Mouse (Mus musculus): ENCODE measurements around the gene Focad. TPM values are rescaled to one million over a fixed set of nuclear protein-coding genes. Genes with fewer than 3 reads are reported as not detected.

Focad gene
- total RNA-seq, 2 experiments from 2014 or later, result 9.1 to 14.0 TPM

GRCm38 (mm10) chr4:88307691-88308090, 213.3 kb downstream of the Focad start:
- intact Hi-C loops (cut with DNase I), result loop anchor here (5.0 kb wide), 1 partner anchor 940 kb away; no protein-coding TSS in a partner anchor
- no peak overlapping the region for H3K4me3 ChIP-seq
- DNase-seq, result no peak
- no peak overlapping the region for H3K27ac ChIP-seq
- TF ChIP-seq CTCF (IDR thresholded peaks at IDR 0.05), result no peak

- DNase-seq, result no peak
- TF ChIP-seq CTCF (IDR thresholded peaks at IDR 0.05), result no peak
- Histone ChIP-seq H3K4me3 (no peak overlapping the region), H3K27ac (no peak overlapping the region)
- intact Hi-C loops (cut with DNase I), result loop anchor here (5.0 kb wide), 1 partner anchor 941 kb away; no protein-coding TSS in a partner anchor
Observed at GRCm38 (mm10) chr4:88308342-88309116, 214.1 kb downstream of the Focad start.

GRCm38 (mm10) chr4:88309676-88310075, 215.2 kb downstream of the Focad start:
- TF ChIP-seq CTCF (IDR thresholded peaks at IDR 0.05), result peak; percentile 56

GRCm38 (mm10) chr4:88314898-88315297, 220.5 kb downstream of the Focad start:
- DNase-seq, result no peak
- TF ChIP-seq CTCF (IDR thresholded peaks at IDR 0.05), result no peak
- no peak overlapping the region for H3K4me3 ChIP-seq
- intact Hi-C loops (cut with DNase I), result no loop called here
- H3K27ac ChIP-seq, result no peak overlapping the region

More at GRCm38 (mm10) chr4:88309676-88310075, 215.2 kb downstream of the Focad start:
- intact Hi-C loops (cut with DNase I), result loop anchor here (5.0 kb wide), 1 partner anchor 942 kb away; no protein-coding TSS in a partner anchor
- no peak for DNase-seq
- Histone ChIP-seq H3K4me3 (no peak overlapping the region), H3K27ac (no peak overlapping the region)

GRCm38 (mm10) chr4:88320067-88320466, 225.6 kb downstream of the Focad start:
- intact Hi-C loops (cut with DNase I), result no loop called here
- H3K4me3 ChIP-seq, result no peak overlapping the region
- no peak for DNase-seq
- H3K27ac ChIP-seq, result no peak overlapping the region
- no peak for TF ChIP-seq CTCF (IDR thresholded peaks at IDR 0.05)

GRCm38 (mm10) chr4:88325392-88325791, 231.0 kb downstream of the Focad start:
- intact Hi-C loops (cut with DNase I), result no loop called here

GRCm38 (mm10) chr4:88334533-88334932, 240.1 kb downstream of the Focad start:
- no peak overlapping the region for H3K4me3 ChIP-seq
- no peak overlapping the region for H3K27ac ChIP-seq
- no peak for TF ChIP-seq CTCF (IDR thresholded peaks at IDR 0.05)
- no peak for DNase-seq
- intact Hi-C loops (cut with DNase I), result no loop called here

More at GRCm38 (mm10) chr4:88325392-88325791, 231.0 kb downstream of the Focad start:
- H3K4me3 ChIP-seq, result no peak overlapping the region
- H3K27ac ChIP-seq, result no peak overlapping the region
- no peak for DNase-seq
- TF ChIP-seq CTCF (IDR thresholded peaks at IDR 0.05), result no peak

GRCm38 (mm10) chr4:88336753-88337152, 242.3 kb downstream of the Focad start:
- H3K27ac ChIP-seq, result no peak overlapping the region
- intact Hi-C loops (cut with DNase I), result no loop called here
- no peak overlapping the region for H3K4me3 ChIP-seq
- no peak for DNase-seq
- TF ChIP-seq CTCF (IDR thresholded peaks at IDR 0.05), result no peak

GRCm38 (mm10) chr4:88337365-88337764, 242.9 kb downstream of the Focad start:
- Histone ChIP-seq H3K4me3 (no peak overlapping the region), H3K27ac (no peak overlapping the region)
- no peak for DNase-seq
- TF ChIP-seq CTCF (IDR thresholded peaks at IDR 0.05), result no peak
- intact Hi-C loops (cut with DNase I), result no loop called here

GRCm38 (mm10) chr4:88338130-88338529, 243.7 kb downstream of the Focad start:
- TF ChIP-seq CTCF (IDR thresholded peaks at IDR 0.05), result no peak
- no peak for DNase-seq
- no peak overlapping the region for H3K4me3 ChIP-seq
- no peak overlapping the region for H3K27ac ChIP-seq
- intact Hi-C loops (cut with DNase I), result no loop called here

GRCm38 (mm10) chr4:88344468-88344867, 250.0 kb downstream of the Focad start:
- H3K4me3 ChIP-seq, result no peak overlapping the region
- intact Hi-C loops (cut with DNase I), result no loop called here
- no peak for TF ChIP-seq CTCF (IDR thresholded peaks at IDR 0.05)

GRCm38 (mm10) chr4:88345065-88345464, 250.6 kb downstream of the Focad start:
- intact Hi-C loops (cut with DNase I), result no loop called here
- DNase-seq, result no peak
- Histone ChIP-seq H3K4me3 (no peak overlapping the region), H3K27ac (no peak overlapping the region)
- TF ChIP-seq CTCF (IDR thresholded peaks at IDR 0.05), result no peak

More at GRCm38 (mm10) chr4:88344468-88344867, 250.0 kb downstream of the Focad start:
- no peak overlapping the region for H3K27ac ChIP-seq
- no peak for DNase-seq

GRCm38 (mm10) chr4:88345938-88346337, 251.5 kb downstream of the Focad start:
- Histone ChIP-seq H3K4me3 (no peak overlapping the region), H3K27ac (no peak overlapping the region)
- DNase-seq, result no peak
- no peak for TF ChIP-seq CTCF (IDR thresholded peaks at IDR 0.05)
- intact Hi-C loops (cut with DNase I), result no loop called here

Measured in gastrocnemius, adult 2 months (tissue).